Mouse (Mus musculus) left cerebral cortex, adult 9 months (tissue): ENCODE data around the gene Ebp.
A peak's percentile ranks its signal among the peaks of the same experiment; 100 is the strongest.

ENCODE experiments used
- DNase-seq, 2 experiments: peaks; one replicate each; pipeline ENCODE4 v3.0.0; 2022; ENCODE audit warnings: low spot score in 2 of 2

Gene Ebp

DNA sequence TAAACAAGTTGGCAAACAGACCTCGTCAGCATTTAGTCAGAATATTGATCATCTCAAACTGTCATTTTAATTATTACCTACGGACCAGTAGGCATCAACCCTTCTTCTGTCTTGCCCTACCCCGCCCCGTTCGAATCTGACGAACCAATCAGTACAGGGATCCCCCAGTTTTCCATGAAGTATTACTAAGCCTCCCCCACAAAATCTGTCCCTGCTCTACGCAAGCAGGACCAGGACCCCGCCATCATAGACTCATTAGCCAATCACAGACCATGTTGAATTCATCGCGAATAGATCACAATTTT is at the start of gene Ebp:
Gene Ebp (minus strand): TSS at position 94 of the 305 bp plus-strand sequence.
- peak; percentile 33 to 49 for DNase-seq

DNA sequence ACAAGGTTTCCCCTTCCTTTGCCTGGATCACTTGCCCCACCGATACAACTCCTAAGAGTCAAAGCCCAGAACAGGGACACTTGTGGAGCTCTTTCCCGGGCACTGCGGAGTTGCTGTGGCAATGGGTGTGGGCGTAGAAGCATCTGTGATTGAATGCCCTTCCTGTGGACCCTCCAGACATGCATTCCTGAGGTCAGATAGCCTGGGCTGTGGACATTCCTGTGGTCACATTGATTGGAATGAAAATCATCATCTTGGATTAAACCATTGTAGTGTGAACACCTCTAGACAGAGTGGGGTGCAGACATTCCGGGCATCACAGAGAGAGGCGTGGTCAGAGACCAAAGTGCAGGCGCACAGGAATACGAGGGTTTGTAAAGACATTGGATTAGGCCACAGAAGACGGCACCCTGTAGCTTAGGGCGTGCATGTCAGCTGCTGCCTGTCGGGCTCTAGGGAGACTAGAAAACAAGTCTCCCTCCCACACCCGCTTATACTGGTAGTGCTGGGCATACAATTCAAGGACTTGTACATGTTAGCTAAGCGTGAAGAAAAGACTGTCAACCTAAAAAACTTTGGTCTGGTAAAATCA is 45.6 kb upstream of the Ebp start:
- DNase-seq, result no peak

DNA sequence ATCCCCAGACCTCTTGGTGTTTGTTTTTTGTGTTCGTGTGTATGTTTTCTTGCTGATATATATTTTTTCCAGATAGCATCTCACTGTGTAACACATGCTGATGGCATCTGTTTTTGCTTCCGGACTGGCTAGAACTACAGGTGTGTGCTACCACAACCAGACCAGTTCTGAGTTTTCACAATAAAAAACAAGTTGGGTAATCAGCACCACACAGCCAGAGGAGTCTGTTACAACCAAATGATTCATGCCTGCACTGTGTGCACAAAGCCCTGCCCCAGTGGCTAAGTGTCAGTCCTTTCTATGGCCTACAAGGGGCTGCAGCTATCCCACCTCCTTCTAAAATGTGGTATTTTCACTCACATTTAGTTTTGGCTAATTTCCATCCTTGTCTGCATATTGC is 43.4 kb upstream of the Ebp start:
- DNase-seq, result no peak

DNA sequence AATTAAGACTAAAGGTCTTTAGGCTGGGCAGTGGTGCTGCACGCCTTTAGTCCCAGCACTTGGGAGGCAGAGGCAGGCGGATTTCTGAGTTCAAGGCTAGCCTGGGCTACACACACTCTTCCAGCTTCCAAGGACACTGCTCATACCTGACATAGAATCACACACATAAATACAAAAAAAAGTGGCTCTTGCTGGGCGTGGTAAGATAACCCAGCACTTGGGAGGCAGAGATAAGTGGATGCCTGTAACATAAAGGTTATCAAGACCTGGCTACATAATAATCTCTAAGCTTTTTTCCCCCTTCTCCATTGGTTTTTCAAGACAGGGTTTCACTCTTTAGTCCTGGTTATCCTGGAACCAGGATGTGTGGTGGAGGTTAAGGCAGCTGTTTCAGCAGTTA is 40.3 kb upstream of the Ebp start:
- no peak for DNase-seq

DNA sequence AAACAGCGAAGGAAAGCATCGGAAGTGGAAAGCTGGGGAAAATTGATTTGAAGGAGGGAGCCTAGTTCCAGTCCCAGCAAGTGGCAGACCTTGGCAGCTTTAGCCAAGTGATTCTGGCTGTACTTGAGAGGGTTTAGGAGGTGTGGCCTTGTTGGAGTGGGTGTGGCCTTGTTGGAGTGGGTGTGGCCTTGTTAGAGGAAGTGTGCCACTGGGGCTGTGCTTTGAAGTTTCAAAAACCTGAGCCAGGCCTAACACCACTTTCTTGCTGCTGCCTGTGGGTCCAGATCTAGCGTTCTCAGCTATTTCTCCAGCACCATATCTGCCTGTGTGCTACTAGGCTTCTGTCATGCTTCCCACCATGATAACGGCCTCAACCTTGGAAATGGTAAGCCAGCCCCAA is 37.0 kb upstream of the Ebp start:
- DNase-seq, result no peak

DNA sequence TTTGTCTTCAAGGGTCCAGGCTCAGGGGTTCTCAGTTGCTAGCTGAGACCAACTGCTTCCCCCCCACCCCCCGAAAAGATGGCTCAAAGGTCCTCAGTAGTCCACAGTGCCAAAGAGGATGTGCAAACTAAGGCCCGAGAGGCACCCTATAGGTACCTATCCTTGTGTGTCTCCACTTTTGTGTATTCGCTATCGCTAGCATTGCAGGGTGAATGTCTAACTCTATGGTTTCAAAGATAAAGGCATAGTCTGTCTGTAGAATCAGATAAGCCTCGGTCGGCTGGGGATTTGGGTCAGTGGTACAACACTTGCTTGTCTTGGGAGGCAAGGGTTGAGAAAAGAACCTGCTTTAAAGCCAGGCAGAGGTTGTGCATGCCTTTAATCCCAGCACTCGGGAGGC is 30.2 kb upstream of the Ebp start:
- DNase-seq, result no peak

DNA sequence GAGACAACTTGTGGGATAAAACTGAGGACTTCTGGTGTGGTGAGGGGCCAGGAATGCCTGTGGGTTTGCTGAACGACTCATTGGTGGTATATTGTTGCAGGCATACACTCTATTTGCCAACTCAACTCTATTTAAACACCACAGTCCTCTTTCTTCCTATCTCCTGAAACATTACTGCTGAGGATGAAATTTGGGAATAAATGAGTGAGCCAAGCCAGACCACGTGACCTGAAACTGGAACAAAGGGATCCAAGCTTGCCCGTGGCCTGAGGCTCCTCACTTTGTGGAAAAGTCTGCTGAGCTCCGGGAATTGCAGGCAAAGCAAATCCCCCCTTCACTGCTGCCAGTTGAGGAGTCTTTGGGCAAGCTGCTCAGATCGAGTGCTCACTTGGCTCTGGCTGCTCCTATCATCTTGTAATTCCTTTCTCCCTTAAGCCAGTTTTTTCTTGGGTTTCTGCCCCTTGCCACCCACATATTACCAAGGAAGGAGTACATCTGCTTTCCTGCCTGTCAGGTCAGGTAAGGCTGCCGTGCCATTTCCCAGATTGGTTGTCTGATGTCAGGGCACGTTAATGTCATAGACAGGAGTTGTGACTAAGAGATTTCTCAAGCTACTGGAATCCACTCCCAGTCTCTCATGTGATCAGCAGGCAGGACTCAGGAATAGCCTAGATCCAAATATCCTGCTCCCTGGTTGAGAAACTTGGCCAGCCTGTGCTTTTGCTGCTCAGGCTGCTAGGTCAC is 29.5 kb upstream of the Ebp start:
- peak in 1 of 2 experiments; percentile 53 for DNase-seq

DNA sequence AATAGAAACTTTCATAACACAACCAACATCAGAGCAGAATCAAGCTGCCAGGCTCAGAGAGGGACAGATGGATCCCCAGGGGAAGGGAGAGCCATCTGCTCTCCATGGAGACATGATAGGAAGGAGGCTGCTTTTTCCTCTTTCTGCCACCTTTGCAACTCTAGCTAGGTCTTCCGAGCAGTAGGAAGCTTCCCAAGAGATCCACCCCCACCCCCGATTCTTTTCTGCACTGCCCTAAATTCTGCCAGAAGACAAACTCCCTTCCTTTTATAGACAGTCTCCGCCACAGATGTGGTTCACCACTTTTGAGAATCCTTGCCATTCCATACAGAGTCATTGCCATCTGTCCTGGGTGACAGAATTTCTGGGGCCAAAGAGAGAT is 29.0 kb upstream of the Ebp start:
- DNase-seq, result peak; percentile 42 to 74

DNA sequence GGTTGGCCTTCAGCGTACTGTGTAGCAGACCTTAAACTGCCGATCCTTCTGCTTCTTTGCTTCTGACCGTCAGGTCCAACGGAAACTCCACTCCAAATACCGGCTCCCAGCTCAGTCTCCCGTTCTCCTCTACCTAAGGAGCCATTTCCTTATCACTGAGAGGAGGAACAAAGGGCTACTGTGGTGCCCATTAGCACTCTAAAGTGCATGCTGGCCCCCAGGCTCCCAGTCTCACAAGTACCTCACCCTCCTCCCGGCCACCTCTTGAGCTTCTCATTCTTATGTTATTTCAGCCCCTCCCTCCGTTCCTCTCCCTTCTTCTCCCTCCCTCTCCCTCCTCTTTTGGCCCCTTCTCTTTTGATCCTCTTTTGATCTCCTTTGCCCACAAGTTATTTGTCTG is 26.3 kb upstream of the Ebp start:
- no peak for DNase-seq

DNA sequence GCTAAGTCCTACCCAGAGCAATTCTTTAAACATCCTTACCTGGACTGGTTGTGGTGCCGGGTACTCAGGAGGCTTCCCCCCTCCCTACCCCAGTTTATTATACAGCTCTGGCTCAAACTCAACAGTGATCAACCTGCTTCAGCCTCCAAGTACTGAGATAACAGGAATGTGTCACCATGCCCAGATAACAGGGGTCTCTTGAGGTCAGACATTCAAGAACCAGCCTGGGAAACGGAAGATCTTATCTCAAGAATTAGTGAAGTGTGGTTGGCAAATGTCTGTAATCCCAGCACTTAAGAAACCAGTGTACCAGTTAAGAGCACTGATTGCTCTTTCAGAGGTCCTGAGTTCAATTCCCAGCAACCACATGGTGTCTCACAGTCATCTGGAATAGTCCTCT is 24.8 kb upstream of the Ebp start:
- no peak for DNase-seq

DNA sequence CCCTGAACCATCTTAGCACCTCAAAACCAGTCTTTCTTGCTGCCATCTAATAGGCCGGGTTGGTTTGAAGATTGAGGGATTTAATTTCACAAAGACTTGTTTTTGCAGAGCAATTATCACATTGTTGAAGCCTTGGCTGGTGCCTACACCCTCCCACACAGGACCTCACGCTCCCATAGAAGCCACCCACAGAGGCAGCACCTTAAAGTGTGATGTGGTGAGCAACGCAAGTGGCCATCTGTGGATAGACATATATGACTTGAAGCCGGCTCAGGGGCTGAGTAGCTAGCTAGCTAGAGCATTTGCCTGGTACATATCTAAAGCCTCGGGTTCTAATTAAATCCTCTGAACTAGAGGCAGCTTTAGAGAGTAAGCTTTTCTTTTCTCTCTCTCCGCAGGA is 24.1 kb upstream of the Ebp start:
- DNase-seq, result peak; percentile 16 to 61

DNA sequence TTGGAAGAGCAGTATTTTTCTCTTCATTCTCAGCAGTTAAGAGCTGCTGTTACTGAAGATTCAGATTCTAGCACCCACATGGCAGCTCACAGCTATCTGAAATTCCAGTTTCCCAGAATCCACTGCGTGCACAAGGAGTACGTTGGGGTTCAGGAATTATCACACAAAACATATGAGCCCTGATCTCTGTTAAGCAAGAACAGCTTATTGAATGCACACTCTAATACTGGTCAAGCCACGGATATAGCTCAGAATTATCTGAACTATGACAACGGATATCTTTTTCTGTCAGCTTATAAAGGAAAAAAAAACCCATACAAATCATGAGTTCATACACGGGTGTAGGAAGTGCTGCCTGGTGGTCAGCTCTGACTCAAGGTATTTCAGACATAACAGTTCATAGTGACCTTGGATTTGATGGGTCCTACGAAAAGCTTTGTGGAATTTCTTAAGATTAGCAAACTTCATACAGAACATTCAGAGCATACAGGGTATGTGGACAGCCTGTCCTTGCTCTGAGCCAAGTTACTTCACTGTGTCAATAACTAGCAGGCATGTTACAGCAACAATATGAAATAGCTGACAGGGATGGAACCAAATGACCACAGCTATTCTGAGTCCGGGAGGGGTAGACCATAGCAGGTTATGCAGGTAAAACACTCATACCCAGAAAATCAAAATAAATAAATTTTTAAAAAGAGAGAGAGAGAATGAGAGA is 18.3 kb upstream of the Ebp start:
- no peak for DNase-seq

DNA sequence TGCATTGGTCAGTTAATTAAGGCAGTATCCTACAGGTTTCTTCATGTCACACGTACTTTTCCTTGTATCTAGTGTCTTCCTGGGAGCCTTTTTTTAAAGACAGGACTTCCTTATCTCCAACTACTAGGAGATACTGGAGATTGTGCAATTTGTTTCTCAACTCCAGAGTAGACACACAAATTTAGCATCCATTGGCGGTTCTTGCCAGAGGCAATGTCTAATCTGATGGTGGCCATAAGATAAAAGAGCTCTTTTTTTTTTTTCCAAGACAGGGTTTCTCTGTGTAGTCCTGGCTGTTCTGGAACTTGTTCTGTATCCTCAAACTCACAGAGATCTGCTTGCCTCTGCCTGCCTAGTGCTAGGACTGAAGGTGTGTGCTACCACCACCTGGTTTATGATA is 16.4 kb upstream of the Ebp start:
- no peak for DNase-seq

DNA sequence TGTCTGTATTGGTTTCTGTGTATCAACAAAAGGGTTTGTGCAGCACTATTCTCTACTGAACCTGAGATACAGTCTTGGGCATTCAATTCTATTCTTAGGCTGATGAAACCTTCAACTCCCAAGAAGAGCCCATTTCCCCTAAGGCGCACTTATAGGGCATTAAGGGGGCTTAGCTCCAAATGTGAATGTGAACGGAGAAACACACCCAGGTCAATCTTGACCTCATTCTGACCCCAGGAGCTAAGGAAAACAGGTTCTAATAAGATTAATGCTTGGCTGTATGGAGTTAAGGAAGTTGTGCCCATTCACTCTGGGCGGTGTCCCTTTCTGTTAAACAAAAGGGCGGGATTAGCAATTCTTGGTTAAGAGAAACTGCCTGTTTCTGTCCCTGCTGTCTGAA is 13.9 kb upstream of the Ebp start:
- no peak for DNase-seq

DNA sequence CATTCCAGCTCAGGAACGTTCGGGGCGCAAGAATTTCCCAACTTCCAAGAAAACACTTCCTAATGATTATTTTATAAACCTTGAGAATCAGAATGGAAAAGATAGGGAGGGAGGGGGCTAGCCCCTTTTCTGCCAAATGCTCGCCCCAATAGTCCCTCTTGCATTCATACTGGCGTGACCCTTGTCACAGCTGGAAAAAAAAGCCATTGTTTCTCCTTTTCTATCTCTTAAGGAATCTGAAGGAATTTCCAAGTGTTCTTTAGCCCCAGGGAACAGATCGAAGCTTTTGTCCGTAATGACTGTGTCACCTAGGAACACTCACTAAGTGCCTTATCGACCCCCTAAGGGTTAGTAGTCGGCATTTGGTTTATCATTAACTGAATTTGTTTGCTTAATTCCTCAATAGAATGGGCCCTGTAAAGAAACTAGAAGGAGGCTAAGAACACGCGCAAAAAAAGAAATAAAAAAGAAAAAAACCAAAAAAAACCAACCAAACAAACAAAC is 13.4 kb upstream of the Ebp start:
- no peak for DNase-seq

DNA sequence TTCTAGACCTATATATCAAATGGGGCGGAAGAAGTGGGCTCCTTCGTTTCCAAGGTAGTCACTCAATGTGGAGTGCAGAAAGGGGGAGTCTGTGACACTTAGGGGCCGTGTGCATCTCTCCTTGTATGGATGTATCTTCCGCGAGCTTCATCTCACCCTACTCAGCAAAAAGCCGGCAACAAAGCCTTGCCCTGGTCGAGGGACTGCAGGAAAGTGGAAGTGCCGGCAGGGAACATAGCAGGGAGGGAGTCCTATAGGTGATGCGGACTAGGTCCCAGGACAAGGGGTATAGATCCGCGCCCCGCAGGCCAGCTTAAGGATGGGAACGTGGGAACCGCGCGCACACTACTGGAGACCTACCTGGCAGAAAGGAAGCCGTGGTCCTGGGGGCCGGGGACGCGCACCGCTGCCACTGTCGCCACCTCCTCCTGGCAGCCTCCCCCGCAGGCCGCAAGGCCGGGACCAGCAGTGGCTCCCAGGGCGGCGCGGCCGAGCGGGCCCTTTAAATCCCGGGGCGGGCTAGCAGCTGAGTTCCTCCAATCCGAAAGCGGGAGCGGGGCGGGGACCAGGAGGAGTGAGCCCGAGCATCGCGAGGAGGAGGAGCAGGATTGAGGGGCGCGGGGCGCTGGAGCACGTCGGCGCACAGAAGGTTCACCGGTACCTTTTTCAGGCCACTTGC is 12.8 kb upstream of the Ebp start, which contains the start of gene Porcn:
Gene Porcn (minus strand): TSS at position 511 of the 679 bp plus-strand sequence.
- DNase-seq, result peak in 1 of 2 experiments; percentile 81

DNA sequence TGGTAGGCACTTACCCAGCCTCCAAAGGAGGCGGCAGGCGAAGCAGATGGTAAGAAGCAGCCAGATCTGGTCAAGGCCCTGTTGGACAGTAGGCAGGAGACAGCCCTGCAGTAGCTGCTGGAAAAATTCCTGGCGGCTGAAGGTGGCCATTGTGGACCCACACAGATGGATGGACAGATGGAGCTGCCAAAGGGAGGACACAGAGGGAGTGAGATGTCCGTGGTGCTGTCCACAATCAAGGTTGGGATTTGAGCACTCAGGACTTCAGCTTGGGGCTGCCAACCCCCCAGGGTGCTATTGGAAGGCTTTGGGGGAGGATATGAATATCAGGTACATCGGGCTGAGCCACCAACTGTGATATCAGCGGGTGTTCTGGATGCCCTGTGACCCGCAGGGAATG is 12.2 kb upstream of the Ebp start:
- DNase-seq, result peak in 1 of 2 experiments; percentile 25

DNA sequence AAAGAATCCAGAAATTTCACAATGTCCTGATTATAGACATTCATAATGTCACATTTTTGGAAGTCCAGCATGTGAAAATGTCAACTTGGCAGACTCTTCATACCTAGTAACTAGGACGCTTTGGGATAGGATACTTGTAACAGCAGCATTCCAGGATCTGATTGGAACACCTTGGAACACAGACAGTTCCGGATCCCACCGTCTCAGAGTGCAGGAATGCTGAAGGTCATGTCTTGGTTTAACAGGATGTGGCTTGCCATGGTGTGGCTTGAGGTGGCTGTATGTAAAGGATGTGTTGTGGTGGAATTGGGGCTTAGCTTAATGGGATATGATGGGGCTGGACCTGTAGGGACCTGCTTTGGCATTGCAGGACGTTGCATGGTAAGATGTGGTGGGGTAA is 11.8 kb upstream of the Ebp start:
- no peak for DNase-seq

DNA sequence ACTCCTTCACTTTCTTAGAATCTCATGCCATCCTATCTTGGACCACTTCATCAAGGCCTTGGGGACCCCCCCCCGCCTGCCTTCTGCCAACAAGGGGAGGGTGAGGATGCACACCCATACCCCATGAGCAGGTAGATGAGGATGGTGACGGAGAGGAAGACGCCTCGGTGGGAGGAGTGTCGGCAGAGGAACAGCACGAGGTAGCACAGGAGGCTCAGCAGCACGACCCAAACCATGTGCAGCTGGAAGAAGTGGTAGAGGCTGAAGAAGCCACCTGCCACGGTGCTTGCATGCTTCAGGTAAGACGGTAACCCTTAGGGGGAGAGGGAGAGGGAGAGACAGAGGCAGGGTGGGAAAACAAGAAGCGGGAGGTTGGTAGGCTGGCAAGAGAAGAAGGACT is 10.8 kb upstream of the Ebp start:
- DNase-seq, result no peak

DNA sequence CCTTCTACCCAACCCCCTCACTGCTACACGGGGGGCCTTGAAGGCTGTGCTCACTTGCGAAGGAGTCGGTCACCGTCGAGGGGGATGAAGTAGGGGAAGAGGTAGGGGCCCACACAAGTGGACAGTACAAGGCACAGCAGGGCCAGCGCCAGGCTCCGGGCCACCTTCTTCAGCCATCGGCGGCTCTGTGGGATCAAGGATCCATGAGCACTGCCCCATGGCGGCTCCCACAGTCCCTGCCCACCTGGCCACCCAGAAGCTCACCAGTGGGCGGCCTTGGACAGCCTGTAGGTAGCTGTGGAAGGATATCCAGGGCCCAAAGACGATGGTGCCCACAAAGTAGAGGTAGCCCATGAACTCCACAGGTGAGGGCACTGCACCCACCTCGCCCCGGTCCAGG is 9.8 kb upstream of the Ebp start:
- no peak for DNase-seq

DNA sequence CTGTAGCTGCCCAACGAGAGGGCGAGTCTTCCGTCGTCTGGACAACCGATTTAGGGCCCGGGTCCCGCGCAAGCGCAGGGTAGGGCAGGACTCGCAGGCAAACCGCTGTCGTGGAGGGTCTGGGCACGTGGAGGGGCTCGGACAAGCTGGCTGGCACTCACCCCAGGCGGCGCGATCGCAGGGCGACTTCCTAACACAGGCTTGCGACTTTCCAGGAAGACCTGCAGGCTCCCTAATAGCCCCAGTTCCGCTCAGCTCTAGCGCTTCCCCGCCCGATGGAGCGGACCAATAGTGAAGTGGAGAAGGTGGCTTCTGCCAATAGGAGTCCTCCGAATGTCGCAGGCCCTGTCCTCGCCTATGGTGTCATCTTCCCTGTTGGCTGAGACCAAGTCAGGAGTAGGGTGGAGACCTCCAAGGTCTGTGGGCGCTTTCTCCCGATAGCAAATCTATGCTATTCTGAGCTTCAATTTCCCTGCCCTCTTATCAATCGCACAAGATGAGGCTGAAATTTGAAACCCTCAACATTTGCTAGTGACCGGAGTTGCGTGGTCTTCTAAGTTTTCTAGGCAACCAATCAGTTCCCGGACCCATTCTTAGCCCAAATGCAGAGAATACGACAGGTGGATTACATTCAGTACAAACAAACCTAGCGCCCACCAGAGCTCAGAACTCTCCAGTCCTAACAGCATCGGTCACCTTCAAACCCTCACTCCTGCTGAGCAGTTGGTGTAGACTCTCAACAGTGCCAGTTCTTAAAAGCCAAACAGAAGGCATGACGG is 483 bp downstream of the Ebp start:
- DNase-seq, result peak; percentile 58 to 79
